Mouse (Mus musculus): ENCODE data around the gene Cemip.

Cemip gene

GRCm38 (mm10) chr7:84026090-84026489, 60.2 kb downstream of the Cemip start:
- no peak for DNase-seq

GRCm38 (mm10) chr7:84023466-84023865, 62.8 kb downstream of the Cemip start:
- DNase-seq: no peak

- DNase-seq: no peak
These were observed 63.8 kb downstream of the Cemip start for GRCm38 (mm10) chr7:84022462-84022861.

- DNase-seq: no peak
These were observed 66.9 kb downstream of the Cemip start for GRCm38 (mm10) chr7:84019381-84019780.

GRCm38 (mm10) chr7:84018291-84019266, 67.7 kb downstream of the Cemip start:
- no peak for DNase-seq

- DNase-seq: no peak
These were observed 71.3 kb downstream of the Cemip start for GRCm38 (mm10) chr7:84015050-84015449.

GRCm38 (mm10) chr7:84013656-84014055, 72.6 kb downstream of the Cemip start:
- no peak for DNase-seq

GRCm38 (mm10) chr7:84004357-84004756, 81.9 kb downstream of the Cemip start:
- no peak for DNase-seq

GRCm38 (mm10) chr7:84001516-84001915, 84.8 kb downstream of the Cemip start:
- no peak for DNase-seq

GRCm38 (mm10) chr7:84000671-84001070, 85.6 kb downstream of the Cemip start:
- no peak for DNase-seq

GRCm38 (mm10) chr7:83999647-84000046, 86.7 kb downstream of the Cemip start:
- no peak for DNase-seq

GRCm38 (mm10) chr7:83994348-83994747, 92.0 kb downstream of the Cemip start:
- no peak for DNase-seq

GRCm38 (mm10) chr7:83989294-83989693, 97.0 kb downstream of the Cemip start:
- DNase-seq: no peak

GRCm38 (mm10) chr7:83985751-83986150, 100.6 kb downstream of the Cemip start:
- DNase-seq: no peak

GRCm38 (mm10) chr7:83982566-83982965, 103.7 kb downstream of the Cemip start:
- DNase-seq: no peak

- no peak for DNase-seq
These were observed 107.3 kb downstream of the Cemip start for GRCm38 (mm10) chr7:83978945-83979536.

GRCm38 (mm10) chr7:83978410-83978809, 107.9 kb downstream of the Cemip start:
- DNase-seq: no peak

- DNase-seq: no peak
These were observed 109.8 kb downstream of the Cemip start for GRCm38 (mm10) chr7:83976413-83976958.

GRCm38 (mm10) chr7:83975283-83975682, 111.0 kb downstream of the Cemip start:
- no peak for DNase-seq

GRCm38 (mm10) chr7:83972485-83972884, 113.8 kb downstream of the Cemip start:
- DNase-seq: no peak

- no peak for DNase-seq
These were observed 120.1 kb downstream of the Cemip start for GRCm38 (mm10) chr7:83966047-83966818.

GRCm38 (mm10) chr7:83965181-83965580, 121.1 kb downstream of the Cemip start:
- no peak for DNase-seq

- no peak for DNase-seq
These were observed 133.8 kb downstream of the Cemip start for GRCm38 (mm10) chr7:83952511-83952910.
